Mouse (Mus musculus) testis, adult 2 months (tissue): Measurements from ENCODE around the gene Add3. TPM values are rescaled to one million over a fixed set of nuclear protein-coding genes. Genes with fewer than 3 reads are reported as not detected.

Experiments
- H3K27ac ChIP-seq: fragments of 200-500 bp; 2 replicates; pipeline ENCODE4 v1.5.1; 2012; ENCODE audit warnings: low read depth, low read length; ENCODE audit not compliant: control insufficient read depth, insufficient read depth
- H3K27me3 ChIP-seq: fragments of 200-500 bp; 2 replicates; pipeline ENCODE4 v1.6.1; 2012; ENCODE audit warnings: mild to moderate bottlenecking, low read length, moderate library complexity; ENCODE audit not compliant: control insufficient read depth, insufficient read depth
- H3K36me3 ChIP-seq: fragments of 200-500 bp; 2 replicates; pipeline ENCODE4 v1.6.1; 2012; ENCODE audit warnings: mild to moderate bottlenecking, low read length; ENCODE audit not compliant: control insufficient read depth, insufficient read depth
- H3K4me1 ChIP-seq: fragments of 200-500 bp; 2 replicates; pipeline ENCODE4 v1.6.1; 2012; ENCODE audit warnings: low read length; ENCODE audit not compliant: control insufficient read depth, insufficient read depth
- H3K4me3 ChIP-seq: fragments of 200-500 bp; 2 replicates; pipeline ENCODE4 v1.5.1; 2012; ENCODE audit warnings: low read depth, mild to moderate bottlenecking, low read length, moderate library complexity, mixed read lengths; ENCODE audit not compliant: control insufficient read depth
- CTCF ChIP-seq: fragments of 200-500 bp; IDR thresholded peaks from 2 replicates; pipeline ENCODE4 v1.5.1; 2012; ENCODE audit warnings: low read depth, mild to moderate bottlenecking, inconsistent platforms, low read length, moderate library complexity; ENCODE audit not compliant: control insufficient read depth, insufficient read depth, insufficient replicate concordance
- POLR2A ChIP-seq: fragments of 200-500 bp; IDR thresholded peaks from 2 replicates; pipeline ENCODE4 v1.6.1; 2012; ENCODE audit warnings: low read depth, mild to moderate bottlenecking, inconsistent platforms, low read length, moderate library complexity; ENCODE audit not compliant: control insufficient read depth
- polyA plus RNA-seq: library from polyadenylated mRNA; depleted of rRNA; stranded (reverse); fragments of >200 nt; gene quantifications from 2 replicates; pipeline ENCODE4 v1.2.3, GENCODE M21; 2012

The Add3 gene
- polyA plus RNA-seq, 1 experiment = 29.0 TPM

GRCm38 (mm10) chr19:53230942-53231815, 90.9 kb downstream of the Add3 start:
- H3K27me3 ChIP-seq = no peaks in the 10 kb centered on the region
- H3K4me3 ChIP-seq = no peak overlapping the region
- H3K36me3 ChIP-seq = peaks cover 1% of the 10 kb centered on the region
- no peak overlapping the region for H3K27ac ChIP-seq
- no peak for TF ChIP-seq POLR2A
- TF ChIP-seq CTCF = no peak
- no peaks in the 10 kb centered on the region for H3K4me1 ChIP-seq

DNA sequence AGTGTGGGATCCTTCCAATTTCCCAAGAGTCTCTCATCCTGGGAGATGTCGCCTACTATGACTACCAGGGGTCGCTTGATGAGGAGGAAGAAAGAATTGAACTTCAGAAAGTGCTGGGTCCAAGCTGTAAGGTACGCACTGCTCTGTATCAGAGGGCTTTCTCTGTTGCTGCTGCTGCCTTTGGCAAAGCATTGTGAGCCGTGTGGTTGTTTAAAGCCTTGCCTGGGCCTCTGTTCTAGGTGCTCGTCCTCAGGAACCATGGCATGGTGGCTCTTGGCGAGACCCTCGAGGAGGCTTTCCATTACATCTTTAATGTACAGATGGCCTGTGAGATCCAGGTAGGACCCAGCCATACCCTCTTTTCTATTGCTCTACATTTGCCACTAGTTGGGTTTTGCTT, 93.3 kb downstream of the Add3 start:
- H3K27ac ChIP-seq = no peak overlapping the region
- H3K4me1 ChIP-seq = no peaks in the 10 kb centered on the region
- no peaks in the 10 kb centered on the region for H3K27me3 ChIP-seq
- no peak for TF ChIP-seq CTCF
- no peak for TF ChIP-seq POLR2A
- no peak overlapping the region for H3K4me3 ChIP-seq
- peaks cover 1% of the 10 kb centered on the region for H3K36me3 ChIP-seq

DNA sequence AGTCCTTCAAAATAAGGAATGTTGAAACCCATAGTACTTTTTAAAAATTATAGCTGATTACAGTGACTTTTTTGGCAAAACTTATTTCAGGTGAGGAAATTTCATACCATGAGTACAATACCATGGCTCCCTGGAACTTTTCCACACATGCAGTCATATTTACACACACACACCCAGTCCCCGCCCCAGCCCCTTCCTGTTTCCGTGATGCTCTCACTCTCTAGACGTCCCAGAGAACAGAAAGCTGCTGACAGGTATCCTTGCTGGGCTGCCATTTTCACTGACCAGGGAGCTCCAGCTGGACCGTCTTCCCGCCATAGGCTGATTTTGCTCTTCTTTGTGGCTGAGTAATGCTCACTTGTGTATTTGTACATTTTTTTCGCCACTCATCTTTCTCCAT, 101.6 kb downstream of the Add3 start:
- Histone ChIP-seq H3K27me3 (no peaks in the 10 kb centered on the region), H3K4me3 (no peak overlapping the region), H3K27ac (no peak overlapping the region), H3K4me1 (no peaks in the 10 kb centered on the region), H3K36me3 (peaks cover 3% of the 10 kb centered on the region)
- no peak for TF ChIP-seq CTCF
- no peak for TF ChIP-seq POLR2A

- Histone ChIP-seq H3K27me3 (no peaks in the 10 kb centered on the region), H3K4me1 (no peaks in the 10 kb centered on the region), H3K4me3 (no peak overlapping the region), H3K27ac (no peak overlapping the region), H3K36me3 (peaks cover 3% of the 10 kb centered on the region)
- TF ChIP-seq POLR2A = no peak
These were observed 103.7 kb downstream of the Add3 start for GRCm38 (mm10) chr19:53243956-53244355.

DNA sequence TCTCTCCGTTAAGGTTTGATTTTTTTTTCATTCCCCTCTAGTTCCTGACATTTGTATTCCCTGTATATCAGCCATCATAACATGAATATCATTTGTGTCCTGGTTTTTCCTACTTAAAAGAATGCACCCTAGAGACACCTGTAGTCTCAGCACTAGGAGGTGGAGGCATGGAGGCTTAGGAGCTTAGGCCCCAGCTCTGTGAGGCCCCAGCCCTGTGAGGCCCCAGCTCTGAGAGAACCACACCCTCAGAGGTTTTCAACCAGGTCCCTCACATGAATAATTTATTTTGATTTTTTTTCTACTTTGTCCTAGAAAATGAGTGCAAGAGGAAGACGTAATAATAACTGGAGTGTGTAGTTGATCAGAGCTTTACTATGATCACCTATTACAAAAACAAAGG, 107.3 kb downstream of the Add3 start:
- Histone ChIP-seq H3K36me3 (peaks cover 2% of the 10 kb centered on the region), H3K27me3 (no peaks in the 10 kb centered on the region), H3K27ac (no peak overlapping the region), H3K4me1 (no peaks in the 10 kb centered on the region), H3K4me3 (no peak overlapping the region)
- no peak for TF ChIP-seq CTCF
- TF ChIP-seq POLR2A = no peak

- Histone ChIP-seq H3K36me3 (peaks cover 2% of the 10 kb centered on the region), H3K27me3 (no peaks in the 10 kb centered on the region), H3K4me1 (no peaks in the 10 kb centered on the region), H3K4me3 (no peak overlapping the region), H3K27ac (0 out of 2 replicates have a peak overlapping the region, but pooled peaks have one; percentile 24)
- TF ChIP-seq CTCF = no peak
- TF ChIP-seq POLR2A = no peak
These were observed 107.8 kb downstream of the Add3 start for GRCm38 (mm10) chr19:53248023-53248494.

GRCm38 (mm10) chr19:53251015-53251414, 110.8 kb downstream of the Add3 start:
- no peaks in the 10 kb centered on the region for H3K4me1 ChIP-seq
- H3K27ac ChIP-seq = no peak overlapping the region
- no peak for TF ChIP-seq POLR2A
- no peak for TF ChIP-seq CTCF
- H3K27me3 ChIP-seq = no peaks in the 10 kb centered on the region
- H3K4me3 ChIP-seq = no peak overlapping the region
- H3K36me3 ChIP-seq = no peaks in the 10 kb centered on the region; the same call in none of the 2 replicates
